Mouse (Mus musculus) embryo, embryonic 9.5 days (tissue): ENCODE data around the gene Nme9.

Experiments
- DNase-seq: peaks from one replicate; pipeline ENCODE4 v3.0.0-alpha.2; 2017; ENCODE audit errors: extremely low spot score

The Nme9 gene

GRCm38 (mm10) chr9:99451161-99451560, at the start of gene Nme9:
TSS of gene Nme9 (plus strand) at chr9:99451475.
- DNase-seq: no peak

GRCm38 (mm10) chr9:99409280-99409679, 42.0 kb upstream of the Nme9 start:
- no peak for DNase-seq

- DNase-seq: no peak
These were observed 40.2 kb upstream of the Nme9 start for GRCm38 (mm10) chr9:99411093-99411492.

- no peak for DNase-seq
These were observed 39.5 kb upstream of the Nme9 start for GRCm38 (mm10) chr9:99411785-99412184.

- no peak for DNase-seq
These were observed 34.5 kb upstream of the Nme9 start for GRCm38 (mm10) chr9:99416809-99417208.

- DNase-seq: no peak
These were observed 33.9 kb upstream of the Nme9 start for GRCm38 (mm10) chr9:99417288-99417846.

GRCm38 (mm10) chr9:99418377-99418776, 32.9 kb upstream of the Nme9 start:
- DNase-seq: no peak

- DNase-seq: no peak
These were observed 31.1 kb upstream of the Nme9 start for GRCm38 (mm10) chr9:99419951-99420701.

GRCm38 (mm10) chr9:99421914-99422313, 29.4 kb upstream of the Nme9 start:
- DNase-seq: no peak

- no peak for DNase-seq
These were observed 27.3 kb upstream of the Nme9 start for GRCm38 (mm10) chr9:99423692-99424573.

GRCm38 (mm10) chr9:99424574-99424863, 26.8 kb upstream of the Nme9 start:
- DNase-seq: no peak

GRCm38 (mm10) chr9:99425262-99425661, 26.0 kb upstream of the Nme9 start:
- DNase-seq: no peak

- DNase-seq: no peak
These were observed 22.5 kb upstream of the Nme9 start for GRCm38 (mm10) chr9:99428601-99429331.

GRCm38 (mm10) chr9:99429845-99430244, 21.4 kb upstream of the Nme9 start:
- no peak for DNase-seq

GRCm38 (mm10) chr9:99430806-99431205, 20.5 kb upstream of the Nme9 start:
- DNase-seq: no peak

GRCm38 (mm10) chr9:99431346-99431745, 19.9 kb upstream of the Nme9 start:
- no peak for DNase-seq

- no peak for DNase-seq
These were observed 19.3 kb upstream of the Nme9 start for GRCm38 (mm10) chr9:99431963-99432362.

- no peak for DNase-seq
These were observed 18.8 kb upstream of the Nme9 start for GRCm38 (mm10) chr9:99432478-99432877.

- DNase-seq: no peak
These were observed 16.2 kb upstream of the Nme9 start for GRCm38 (mm10) chr9:99434892-99435618.

GRCm38 (mm10) chr9:99435619-99436181, 15.6 kb upstream of the Nme9 start:
- DNase-seq: no peak
